Mouse (Mus musculus): ENCODE measurements around the gene Kdm2a.

The Kdm2a gene

DNA sequence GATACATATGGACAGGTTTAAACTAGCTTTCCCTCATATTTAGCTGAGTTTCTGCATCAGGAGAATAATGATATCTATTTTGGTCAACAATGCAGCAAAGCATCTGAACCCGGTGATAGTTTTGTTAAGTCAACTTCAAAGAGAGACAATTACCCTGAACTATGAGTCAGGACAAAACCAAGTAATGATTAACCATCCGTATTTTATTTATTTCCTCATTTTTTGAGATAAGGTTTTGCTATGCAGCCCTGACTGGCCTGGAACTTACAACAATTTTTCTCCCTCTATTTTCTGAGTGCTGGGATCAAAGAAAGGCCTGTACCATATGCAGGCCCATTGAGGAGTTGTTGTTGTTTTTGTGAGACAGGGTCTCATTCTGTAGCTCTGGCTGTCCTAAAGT lies 67.5 kb downstream of the Kdm2a start:
- DNase-seq (ENCODE audit: low spot score in 2 of 2), result no peak

DNA sequence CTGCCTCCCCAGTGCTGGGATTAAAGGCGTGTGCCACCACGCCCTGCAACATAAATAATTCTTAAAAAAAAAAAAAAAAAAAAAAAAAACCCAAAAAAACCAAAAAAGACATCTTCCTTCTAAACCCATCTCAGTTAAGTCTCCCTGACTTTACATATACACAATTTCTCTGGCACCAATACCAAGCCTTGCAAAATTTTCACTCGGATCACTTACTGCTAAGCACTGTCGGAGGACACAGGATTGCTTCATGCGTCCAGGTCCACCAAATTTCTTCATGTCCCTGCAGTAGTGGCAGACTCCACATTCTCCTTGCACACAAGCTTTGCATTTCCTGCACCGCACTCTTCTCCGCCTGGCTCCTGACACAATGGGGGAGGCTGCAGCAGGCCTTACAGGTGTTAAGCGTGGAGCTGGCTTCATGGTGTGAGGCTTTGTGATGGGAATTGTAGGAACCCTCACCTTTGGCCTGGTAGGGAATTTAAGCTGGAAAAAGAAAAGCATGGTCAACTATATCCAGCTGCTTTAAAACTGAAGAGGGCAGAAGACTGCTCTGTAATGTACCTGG lies 69.3 kb downstream of the Kdm2a start:
- no peak for DNase-seq (ENCODE audit: low spot score in 2 of 2)

DNA sequence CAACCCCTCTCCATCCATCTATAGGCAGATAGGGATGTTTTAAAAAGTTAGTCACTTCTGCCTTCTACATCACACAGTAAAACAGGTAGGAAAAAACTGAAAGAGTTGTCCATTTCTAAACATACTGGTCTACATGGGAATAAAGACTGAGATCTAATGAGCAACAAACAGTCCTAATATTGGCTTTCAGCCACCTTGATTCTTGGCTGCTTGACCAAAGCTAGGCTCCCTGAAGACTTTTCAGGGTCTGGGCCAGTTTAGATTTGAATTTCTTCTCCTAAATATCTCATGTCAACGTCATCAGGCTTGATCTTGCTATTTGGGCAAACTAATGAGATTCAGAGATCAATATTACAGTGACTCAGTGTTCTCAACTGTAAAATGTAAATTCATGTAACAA lies 71.2 kb downstream of the Kdm2a start:
- no peak for DNase-seq (ENCODE audit: low spot score in 2 of 2)

DNA sequence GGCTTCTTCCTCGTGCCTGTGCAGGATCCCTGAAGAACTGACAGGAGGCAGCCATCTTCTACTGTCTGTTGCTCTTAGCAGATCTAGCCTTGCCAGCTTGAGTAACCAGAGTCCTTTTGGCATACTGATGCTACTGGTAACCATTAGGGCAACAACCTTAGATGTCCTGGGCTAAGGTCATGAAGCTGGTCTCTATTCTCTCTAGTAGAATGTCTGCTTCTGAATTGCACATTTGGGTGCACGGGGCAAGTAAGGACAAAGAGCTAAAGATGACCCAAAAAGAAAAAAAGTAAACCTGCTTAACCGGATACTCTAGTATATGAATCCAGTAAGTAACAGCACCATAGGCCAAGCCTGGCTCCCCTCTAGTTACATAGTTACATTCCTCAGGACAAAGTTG lies 72.0 kb downstream of the Kdm2a start:
- DNase-seq (ENCODE audit: low spot score in 2 of 2), result no peak

DNA sequence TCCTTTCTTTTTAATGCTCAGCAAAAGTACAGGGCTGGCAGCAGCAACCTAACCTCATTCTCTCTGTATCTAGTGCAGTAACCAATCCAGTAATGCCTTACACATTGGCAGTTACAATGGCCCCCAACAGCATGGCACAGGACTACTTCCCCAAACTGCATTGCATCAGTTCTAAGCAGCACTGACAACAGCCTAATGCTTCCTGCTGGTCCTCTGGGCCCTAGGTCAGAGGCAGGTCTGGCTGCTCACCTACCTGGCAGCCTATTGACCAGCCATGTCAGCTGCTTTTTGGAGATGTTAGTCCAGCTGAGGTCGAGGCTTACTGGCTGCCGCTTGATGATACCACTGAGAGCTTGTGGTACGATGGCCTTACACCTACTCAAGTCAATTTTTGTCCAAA lies 76.0 kb downstream of the Kdm2a start:
- DNase-seq (ENCODE audit: low spot score in 2 of 2), result no peak

DNA sequence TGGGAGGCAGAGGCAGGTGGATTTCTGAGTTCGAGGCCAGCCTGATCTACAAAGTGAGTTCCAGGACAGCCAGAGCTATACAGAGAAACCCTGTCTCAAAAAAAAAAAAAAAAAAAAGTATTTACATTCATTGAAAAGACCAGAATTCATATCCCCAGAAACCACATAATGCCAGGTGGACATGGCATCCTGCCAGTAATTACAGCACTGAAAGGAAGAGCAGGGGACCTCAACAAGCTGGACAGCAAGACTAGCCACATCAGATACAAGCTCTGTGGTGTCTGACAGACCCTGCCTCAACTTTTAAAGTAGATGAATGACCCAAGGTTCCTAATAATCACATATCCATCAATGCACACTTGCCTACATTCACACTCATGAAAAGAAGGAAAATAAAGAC lies 76.5 kb downstream of the Kdm2a start:
- DNase-seq (ENCODE audit: low spot score in 2 of 2), result no peak

DNA sequence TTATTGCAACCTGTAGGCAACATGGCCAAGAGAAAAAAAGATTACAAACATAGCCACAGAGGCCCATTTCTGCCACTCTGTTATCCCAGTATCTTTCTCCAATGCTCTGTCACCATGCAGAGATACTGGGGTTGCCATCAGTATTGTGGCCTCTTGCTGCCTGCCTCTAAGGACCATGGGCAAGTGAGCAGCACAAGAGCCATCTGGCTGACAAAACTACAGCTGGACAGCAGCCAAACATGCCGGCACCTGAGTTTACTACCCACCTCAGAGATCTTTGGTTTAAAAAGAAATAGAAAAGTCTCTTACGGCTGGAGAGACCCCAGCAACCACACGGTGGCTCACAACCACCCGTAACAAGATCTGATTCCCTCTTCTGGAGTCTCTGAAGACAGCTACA lies 78.8 kb downstream of the Kdm2a start:
- DNase-seq (ENCODE audit: low spot score in 2 of 2), result no peak

DNA sequence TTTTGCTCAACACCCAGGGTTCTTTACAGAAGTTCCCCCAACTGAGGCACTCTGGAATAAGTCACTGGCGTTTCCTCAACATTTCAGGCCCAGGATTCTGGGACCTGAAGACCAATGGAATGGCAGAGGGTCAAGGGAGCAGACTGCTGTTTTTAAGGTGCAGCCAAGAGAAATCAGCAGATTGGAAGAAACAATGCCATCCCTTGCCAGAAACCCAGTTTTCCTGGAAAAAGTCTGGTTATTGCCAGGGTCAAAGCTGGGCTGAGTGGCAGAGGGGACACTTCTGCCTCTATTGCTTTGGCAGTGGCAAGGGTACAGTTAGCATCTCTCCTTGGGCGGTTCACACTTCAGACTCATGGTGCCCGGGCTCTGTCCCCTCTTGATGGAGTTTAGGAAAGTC lies 80.9 kb downstream of the Kdm2a start:
- no peak for DNase-seq (ENCODE audit: low spot score in 2 of 2)

DNA sequence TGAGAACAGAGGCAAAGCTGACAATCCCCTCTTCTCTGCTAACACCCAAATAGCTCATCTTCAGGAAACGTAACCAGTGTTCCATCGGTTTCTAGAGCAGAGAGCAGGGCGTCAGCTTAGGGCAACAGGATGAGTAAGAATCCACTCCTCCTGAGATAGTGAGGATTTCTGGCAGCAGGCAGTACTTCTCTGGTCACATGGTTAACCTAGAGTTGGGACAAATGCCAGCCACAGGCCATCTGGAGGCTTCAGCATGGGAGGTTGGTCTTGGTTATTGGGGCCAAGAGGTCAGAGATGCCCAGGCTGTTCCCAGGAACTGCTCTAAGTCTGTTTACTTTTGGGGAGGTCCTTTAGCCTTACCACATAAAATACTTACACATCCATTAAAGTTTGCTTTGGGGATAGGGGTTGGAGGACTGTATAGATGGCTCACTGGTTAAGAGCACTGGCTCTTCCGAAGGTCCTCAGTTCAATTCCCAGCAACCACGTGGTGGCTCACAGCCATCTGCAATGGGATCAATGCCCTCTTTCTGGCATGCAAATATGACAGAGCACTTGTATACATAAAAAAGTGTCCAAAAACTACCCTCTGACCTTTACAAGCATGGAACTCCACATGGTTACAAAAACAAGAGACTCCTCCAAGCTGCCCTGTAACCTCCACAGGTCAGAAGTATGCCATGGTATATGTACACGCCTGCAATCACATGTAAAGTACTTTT lies 82.7 kb downstream of the Kdm2a start:
- DNase-seq (ENCODE audit: low spot score in 2 of 2), result no peak

DNA sequence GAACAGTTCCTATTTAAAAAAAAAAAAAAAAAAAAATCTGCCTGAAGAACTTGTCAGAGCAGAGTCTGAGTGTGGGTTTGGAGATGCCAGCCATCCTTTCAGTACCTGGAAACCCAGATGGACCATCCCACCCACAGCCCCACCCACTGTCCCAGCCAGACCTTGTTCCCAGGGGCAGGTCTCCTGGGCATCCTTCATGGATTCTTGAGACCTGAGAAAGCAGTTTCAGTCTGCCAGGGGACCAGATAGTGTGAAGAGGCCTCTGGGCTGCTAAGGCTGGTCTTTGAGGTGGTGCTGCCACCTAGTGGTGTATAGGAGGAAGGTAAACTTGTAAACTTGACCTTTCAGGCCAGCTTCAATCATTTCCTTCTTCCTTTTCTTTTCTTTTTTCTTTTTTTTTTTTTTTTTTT lies 88.3 kb downstream of the Kdm2a start:
- DNase-seq (ENCODE audit: low spot score in 2 of 2), result no peak

DNA sequence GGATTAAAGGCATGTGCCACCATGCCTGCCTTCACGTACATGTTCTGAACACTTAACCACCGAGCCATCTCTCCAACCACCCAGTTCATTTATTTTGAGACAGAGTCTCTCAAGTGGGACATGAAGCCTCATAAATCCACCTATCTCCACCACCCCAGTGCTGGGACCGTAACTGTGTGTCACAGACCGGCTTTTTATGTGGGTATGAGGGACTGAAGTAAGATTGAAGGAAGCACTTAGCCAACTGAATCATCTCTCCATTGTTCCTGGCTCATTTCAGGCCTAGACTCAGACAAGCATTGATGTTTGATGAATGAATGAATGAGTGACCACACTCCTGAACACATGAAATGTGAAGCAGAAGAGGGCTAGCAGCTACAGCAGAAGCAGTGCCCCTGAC lies 88.8 kb downstream of the Kdm2a start:
- no peak for DNase-seq (ENCODE audit: low spot score in 2 of 2)

DNA sequence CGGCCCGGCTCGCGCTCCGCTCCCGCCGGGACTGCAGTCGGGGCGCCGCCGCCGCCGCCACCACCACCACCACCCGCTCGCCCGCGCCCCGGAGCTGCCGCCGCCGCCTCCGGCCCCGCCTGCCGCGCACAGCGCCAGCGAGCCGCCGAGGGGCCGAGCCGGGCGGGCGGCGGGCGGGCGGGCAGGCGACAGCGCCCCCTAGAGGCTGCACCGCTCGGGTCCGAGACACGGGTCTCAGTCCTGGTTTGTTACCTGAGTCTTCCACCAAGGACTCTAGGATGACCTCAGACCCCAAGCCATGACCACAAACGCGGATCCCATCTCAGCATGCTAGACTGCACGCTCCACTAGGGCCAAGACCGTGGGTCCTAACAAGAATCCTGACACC lies 91.9 kb downstream of the Kdm2a start, which contains the start of gene Grk2:
Gene Grk2 (minus strand): TSS at position 33 of the 388 bp plus-strand sequence.
- DNase-seq (ENCODE audit: low spot score in 2 of 2), result peak; percentile 57 to 64

DNA sequence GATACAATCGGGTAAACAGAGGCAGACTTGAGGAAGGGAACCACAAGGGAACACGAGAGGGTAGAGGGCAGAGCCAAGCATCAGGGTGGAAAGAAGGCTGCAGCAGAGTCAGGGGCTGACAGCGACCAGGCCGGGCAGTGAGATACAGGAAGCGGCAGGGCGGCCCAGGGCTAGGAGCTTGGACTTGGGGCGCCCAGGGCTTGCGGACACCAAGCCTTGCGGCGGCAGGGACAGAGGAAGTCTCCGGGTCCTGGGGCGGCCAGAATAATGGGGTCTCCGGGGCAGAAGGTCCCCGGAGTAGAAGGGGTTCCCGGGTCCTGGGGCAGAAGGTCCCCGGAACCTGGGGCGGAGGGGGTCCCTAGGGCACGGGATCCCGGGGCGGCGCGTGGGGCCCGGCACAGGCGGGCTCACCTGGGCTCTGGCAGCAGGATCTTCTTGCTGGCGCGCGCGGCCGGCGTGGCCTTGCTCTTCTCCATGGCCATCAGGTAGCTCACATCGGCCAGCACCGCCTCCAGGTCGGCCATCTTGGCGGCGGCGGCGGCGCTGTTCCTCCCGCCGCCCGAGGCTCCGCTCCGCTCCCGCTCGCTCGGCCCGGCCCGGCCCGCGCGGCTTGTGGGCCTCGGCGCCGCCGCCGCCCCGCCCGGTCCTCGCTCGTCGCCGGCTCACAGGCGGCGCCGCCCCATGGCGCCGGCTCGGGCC lies 92.4 kb downstream of the Kdm2a start:
- DNase-seq (ENCODE audit: low spot score in 2 of 2), result no peak

DNA sequence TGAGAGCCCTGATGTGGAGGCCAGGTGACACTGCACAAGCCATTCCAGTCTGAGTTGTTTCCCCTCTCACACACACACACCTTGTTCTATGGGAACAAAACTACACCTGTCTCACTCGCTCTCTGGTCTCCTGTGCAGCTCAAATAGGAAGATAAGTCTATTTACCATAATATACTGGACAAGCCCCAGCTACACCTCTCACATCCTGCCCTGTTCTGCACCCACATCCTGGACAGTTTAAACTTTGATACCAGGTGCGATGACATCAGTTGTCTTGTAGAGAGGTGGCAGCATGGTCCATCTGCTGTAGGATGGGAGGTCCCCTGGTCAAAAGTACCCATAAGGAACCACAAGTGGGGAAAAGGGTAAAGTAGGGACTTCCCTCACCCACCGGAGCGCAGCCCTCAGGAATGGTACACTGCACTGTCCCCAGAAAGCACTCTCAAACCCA lies 93.2 kb downstream of the Kdm2a start:
- no peak for DNase-seq (ENCODE audit: low spot score in 2 of 2)

DNA sequence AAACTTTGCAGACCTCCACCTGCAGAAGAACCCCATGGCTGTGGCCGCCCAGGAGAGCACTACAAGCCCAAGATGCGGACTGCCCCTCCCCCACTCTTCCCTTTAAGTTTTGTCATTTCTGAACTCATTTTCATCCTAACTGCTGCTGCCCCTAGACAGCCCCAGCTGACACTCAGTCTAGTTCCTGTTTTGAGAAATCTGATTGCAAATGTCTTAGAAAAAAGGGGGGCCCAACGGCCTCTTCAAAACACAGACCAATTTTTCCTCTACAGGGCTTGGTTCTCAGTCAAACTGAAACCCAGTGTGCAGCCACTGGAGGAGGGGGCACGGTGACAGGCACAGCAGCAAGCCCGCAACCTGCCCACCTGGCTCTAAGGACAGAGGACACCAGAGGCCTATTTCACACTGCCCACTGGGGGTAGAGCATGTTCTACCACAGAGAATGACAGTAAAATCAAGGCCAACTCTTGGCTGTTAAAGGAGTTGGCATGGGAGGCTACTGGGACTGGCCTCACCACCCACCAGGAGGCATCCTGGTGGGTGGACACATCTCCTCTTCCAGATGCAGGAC lies 93.7 kb downstream of the Kdm2a start:
- DNase-seq (ENCODE audit: low spot score in 2 of 2), result no peak

DNA sequence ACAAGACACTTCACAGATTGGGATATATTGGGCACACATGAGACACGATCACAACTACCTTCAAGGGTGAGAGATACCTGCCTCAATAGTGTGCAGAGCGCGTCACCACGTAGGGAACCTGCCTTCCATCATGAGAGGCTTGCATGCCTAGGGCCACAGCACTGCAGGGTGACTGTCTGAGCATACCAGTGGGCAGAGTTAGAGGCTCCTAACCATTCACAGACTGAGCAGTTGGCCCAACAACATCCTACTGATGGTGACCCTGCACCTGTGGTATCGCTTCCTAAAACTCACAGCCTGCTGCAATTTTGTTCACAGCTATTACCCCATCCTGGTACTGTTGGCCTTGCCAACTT lies 94.5 kb downstream of the Kdm2a start:
- DNase-seq (ENCODE audit: low spot score in 2 of 2), result no peak

DNA sequence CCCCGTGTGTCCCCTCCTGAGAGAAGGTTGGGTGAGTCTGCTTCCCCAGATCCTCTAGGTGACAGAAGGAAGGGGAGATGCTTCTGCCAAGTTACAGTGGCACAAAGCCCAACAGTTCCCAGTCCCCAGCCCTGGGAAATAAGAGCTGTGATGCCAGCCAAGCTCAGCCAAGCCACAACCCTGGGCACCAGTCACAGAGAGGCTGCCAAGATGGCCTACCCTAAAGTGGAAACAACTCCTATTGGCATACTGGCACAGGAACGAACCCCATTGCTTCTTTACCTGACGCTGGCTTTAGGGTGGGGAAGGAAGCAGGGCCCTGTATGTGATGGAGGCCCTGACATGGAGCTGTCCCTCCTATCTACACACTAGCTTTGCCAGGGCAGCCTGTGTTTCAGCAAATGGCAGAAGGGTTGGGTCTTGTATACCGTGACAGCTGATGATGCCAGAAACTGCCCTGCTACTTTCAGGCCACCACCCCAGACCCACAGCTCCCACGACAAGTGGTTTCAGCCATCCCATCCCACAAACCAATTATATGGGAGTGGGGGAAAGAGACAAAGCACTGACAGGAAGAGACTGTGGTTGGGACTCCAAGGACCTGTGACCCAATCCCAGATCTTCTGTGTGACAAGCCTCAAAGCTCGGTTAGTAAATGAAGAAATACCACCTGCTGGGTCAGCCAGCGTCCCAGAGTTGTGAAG lies 95.0 kb downstream of the Kdm2a start:
- no peak for DNase-seq (ENCODE audit: low spot score in 2 of 2)

DNA sequence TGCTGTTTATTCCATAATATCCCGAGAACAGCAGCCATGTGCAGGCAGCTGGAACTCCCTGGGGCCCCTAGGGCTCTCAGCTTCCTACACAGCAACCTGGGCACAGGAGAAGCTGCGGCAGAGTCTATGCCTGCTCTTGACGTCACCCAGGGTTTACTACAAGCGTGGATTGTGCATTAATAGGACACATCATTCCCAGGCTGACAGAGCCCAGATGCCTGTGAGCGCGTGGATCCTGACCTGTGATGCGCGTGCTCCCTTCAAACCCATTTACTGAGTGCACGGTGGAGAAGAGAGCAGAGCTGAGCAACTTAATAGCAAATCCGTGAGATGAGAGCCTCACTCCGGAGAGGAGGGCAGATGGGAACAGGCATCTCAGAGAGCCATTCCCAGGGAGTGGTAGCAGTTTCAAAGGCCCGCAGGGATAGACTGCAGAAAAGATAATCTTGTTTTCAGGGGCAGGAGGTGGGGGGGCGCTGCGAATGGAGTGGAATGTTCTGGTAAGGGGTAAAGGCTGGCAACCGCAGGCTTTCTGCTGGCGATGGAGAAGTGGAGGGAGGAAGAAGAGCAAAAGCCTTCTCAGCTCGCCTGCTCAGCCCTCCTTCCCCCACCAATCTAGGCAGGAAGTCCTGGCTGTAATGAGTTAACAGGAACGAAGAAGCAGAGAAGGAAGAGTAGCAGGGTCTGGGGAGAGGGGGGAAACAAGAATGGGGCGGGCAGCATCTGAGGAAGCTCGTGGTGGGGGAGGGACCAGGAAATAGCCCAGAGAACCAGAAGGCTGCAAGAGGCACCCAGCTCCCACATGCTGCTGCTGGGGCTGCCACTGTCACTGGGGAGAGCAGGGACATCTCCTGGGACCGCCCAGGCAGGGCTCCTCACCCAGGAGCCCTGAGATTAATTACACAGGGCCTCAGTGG lies 96.1 kb downstream of the Kdm2a start:
- no peak for DNase-seq (ENCODE audit: low spot score in 2 of 2)

DNA sequence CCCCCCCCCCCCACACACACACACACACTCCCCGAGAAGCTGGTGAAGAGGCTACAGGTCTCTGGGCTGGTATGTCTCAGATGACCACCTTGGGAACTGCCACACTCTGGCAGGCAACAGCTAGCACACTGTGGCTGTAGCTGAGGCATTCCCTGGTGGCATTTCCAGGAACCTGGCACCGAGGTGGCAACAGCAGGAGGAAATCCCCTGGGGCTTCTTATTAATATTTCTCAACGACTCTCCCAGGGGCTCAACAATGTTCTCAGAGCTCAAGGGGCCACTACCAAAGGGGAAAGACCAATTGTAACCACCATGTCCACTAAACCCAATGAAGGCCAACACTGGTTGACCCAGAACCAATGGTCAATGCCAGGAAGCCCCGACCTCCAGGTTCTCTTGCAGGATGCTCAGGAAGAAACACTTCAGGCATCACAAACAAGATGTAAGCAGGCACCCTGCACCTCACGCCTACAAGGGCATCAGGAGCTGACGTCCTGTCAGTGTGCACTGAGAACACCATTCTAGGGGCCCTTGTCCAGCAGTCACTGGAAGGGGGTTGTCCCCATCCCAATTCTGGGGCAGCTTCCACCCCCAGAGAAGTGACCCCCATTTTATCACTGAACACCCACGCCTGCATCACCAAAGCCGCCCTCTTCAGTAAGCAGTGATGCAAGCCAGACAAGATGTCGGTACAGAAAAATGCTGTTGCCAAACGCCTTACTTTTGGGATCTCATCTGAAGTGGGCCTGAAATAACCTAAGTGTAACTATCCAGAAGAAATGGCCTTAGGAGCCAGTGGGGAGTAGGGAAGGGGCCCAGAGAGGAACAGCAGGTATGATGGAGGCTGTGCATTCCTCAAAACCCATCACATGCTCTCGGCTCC lies 97.0 kb downstream of the Kdm2a start:
- DNase-seq (ENCODE audit: low spot score in 2 of 2), result no peak

DNA sequence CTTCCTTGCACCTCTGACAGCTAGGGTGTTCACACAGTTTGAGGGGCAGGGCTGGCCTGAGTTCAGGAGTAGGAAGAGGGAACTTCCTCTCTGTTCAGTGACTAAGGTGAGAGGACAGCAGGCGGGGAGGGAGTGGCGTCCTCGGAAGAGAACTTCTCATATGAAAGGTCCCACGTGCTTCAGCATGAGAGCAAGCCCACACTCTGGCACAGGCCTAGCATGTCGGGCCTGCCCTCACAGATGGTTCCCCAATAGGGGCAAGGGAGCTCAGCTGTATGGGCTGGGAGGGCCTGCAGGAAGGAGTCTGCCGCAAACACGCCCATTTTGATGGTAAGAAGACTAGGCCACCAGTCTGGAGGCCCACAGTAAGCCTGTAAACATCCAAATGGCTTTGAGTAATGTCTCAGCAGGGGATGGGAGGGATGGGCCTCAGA lies 97.8 kb downstream of the Kdm2a start:
- DNase-seq (ENCODE audit: low spot score in 2 of 2), result no peak

Measured in frontal cortex, postnatal 25 days (tissue).